Mouse (Mus musculus) induced T-regulatory cell, adult 2 months (primary cell): ENCODE measurements around the gene Vav2.
A peak's percentile ranks its signal among the peaks of the same experiment; 100 is the strongest.

Experiments used
- DNase-seq: peaks from one replicate; pipeline ENCODE4 v3.0.0-alpha.2; 2012; ENCODE audit warnings: low read depth

Vav2 gene

DNA sequence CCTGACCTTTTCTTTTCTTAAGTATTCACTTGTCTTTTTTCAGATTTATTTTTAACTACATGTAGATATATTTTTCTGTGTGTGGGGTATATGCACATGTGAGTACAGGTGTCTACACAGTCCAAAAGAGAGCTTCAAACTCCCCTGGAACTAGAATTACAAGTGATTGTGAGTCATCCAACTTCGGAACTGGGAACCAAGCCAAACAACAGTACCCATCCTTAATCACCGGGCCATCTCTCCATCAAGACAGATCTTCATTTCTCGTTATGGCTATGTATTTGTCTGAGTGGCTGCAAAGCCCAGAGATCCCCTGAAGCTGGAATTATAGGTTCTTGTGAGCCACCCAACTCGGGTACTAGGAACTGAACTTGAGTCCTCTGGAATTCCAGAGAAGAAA, 61.5 kb downstream of the Vav2 start:
- no peak for DNase-seq

DNA sequence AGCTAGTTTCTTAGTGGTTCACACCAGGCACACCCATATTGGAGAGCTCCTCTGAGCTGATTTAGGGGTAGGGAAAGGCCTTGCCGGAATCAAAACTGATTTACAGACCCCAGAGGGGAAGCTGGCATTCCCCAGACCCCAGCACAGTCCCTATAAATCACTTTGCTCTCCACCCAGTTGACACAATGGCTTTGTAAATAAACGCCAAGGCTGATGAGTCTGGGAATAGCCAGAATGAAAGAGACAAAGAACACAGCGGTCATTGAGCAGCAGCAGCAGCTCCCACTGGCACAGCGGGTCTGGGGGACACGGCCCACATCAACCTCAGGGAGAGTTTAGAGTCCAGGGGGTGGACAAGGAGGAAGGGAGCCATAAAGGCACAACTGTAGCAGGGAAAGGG, 65.0 kb downstream of the Vav2 start:
- no peak for DNase-seq

GRCm38 (mm10) chr2:27358461-27358860, 68.4 kb downstream of the Vav2 start:
- DNase-seq, result no peak

- DNase-seq, result no peak
These were observed 71.1 kb downstream of the Vav2 start for GRCm38 (mm10) chr2:27355684-27356083.

DNA sequence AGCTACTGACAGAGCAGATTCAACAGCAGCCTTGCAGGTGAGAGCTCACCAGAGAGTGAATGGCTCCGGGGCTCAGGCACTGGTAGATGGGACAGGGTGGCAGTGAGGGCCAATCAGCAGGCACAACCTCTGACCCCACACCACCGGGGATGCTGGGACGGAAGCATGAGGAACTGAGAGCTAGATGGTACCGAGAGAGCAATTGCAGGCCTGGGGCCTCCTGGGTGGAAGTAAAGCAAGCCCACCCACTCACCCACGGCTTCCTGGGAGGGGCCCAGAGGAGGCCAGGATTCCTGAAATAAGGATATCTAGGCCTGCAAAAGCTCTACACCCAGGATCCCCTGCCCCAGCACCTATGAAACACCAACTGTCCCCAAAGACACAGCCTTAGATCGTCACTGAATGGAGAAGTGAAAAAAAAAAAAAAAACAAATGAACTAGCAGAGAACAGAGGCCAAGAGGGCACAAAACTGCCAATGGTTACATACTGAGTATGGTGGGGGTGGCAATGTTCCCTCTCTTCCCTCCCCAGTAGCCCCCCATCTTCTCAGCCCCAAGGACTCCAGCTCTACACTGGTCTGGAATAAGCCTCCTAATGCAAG, 72.1 kb downstream of the Vav2 start:
- no peak for DNase-seq

GRCm38 (mm10) chr2:27352720-27353119, 74.1 kb downstream of the Vav2 start:
- DNase-seq, result no peak

GRCm38 (mm10) chr2:27350371-27350770, 76.5 kb downstream of the Vav2 start:
- no peak for DNase-seq

GRCm38 (mm10) chr2:27343984-27344453, 82.8 kb downstream of the Vav2 start:
- no peak for DNase-seq

DNA sequence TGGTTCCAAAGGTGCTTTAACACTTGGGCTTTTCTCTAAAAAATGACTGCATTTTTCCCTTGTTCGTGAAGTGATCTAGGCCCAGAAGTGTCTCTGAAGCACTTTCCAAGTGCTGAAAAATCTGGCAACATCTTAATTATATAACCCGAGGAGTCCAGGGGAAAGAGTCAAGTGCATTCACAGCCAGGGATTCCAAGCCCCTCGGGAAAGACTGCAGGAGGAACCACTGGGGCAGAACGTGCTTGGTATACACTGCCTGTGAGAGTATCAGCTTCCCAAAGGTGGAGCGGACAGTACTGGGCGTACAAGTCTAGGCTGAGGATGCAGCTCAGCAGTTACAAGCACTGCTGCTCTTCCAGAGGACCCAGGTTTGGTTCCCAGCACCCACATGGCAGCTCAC, 86.2 kb downstream of the Vav2 start:
- DNase-seq, result no peak

DNA sequence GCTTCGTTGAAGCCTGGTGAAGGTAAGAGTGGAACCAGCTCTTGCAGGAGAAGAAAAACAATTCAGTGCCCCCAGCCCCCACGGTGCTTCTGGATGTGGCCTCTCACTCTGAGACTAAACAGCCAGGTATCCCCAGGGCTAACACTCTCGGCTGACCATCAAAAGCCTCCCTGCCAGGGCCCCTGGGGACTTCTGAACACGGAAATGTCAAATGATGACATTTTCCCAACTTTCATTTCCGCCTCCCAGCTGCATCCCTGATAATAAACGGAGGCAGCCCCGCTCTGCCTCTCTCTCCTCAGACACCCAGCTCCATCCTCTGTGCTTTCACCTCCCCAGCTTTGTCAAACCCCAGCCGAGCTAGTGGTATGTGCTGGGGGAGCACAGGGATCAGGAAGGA, 87.8 kb downstream of the Vav2 start:
- no peak for DNase-seq

DNA sequence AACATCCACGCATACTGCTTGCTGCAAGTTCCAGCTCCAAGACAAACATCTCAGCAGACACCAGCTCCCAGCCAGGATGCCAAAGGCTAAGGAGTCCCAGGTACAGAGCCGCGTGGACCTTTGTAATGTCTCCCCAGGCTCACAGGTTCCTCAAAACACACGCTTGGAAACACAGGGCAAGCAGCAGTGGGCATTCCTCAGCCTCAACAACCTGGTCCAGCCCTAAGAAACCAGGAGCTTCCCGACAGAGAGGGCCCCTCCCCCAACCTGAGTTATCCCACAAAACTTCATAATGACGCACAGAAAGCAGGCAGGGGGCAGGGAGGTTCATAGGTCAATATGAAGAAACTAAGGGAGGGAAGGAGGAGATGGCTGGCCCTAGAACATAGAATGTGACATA, 89.6 kb downstream of the Vav2 start:
- no peak for DNase-seq

DNA sequence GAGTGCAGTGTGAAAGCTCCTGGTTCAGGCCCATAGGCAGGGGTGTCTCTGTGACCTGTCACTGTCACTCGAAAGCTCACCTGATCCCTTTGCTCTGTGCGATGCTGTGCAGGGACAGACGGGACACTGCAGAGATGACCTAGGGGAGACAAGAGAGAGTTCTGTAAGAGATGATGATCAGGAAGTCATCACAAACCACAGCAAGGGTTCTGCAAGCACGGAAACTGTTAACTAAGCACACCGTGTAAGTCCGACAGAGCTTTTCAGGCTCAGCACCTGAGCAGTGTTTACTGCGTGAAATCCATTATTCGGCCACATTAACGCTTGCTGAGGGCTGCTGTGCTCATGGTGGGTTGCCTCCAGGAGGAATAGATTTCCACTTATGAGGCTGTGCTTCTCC, 90.2 kb downstream of the Vav2 start:
- DNase-seq, result peak; percentile 43

DNA sequence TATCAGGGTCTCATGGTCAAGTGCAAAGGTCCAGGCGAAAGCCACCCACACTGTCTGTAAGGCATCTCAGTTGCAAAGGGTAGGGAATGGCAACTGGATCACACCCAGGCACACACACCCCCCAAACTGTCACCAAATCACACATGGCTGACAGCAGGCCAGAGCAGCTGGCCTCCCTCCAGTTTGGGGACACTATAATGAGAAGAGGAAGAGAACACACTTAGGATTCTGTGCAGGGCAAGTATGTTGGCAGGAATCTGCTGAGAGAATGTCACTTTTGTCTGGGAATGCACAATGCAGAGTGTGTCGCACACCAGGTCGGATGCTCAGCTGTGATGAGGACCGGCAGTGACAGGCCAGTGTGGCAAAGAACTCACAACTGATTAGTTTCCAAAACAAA, 92.0 kb downstream of the Vav2 start:
- no peak for DNase-seq

DNA sequence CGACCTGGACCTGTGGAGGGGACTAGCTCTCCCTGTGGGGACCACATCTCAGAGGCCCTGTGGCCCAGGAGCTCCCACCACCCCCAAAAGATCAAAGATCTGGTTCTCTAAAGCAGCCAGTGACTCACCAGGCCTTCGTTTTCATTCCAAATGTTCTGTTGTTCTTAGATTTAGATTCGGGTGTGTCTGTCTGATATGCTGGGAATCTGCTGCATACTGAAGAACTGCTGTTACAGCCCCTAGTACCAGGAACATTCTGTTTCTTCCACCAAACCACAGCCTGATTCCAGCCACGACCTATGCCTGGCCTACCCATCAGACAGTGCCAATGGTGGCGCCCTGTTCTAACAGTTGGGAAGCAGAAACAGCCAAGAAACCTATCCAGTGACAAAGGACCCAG, 95.3 kb downstream of the Vav2 start:
- DNase-seq, result no peak

GRCm38 (mm10) chr2:27330446-27330845, 96.4 kb downstream of the Vav2 start:
- DNase-seq, result no peak

- no peak for DNase-seq
These were observed 97.3 kb downstream of the Vav2 start for GRCm38 (mm10) chr2:27329386-27330060.

DNA sequence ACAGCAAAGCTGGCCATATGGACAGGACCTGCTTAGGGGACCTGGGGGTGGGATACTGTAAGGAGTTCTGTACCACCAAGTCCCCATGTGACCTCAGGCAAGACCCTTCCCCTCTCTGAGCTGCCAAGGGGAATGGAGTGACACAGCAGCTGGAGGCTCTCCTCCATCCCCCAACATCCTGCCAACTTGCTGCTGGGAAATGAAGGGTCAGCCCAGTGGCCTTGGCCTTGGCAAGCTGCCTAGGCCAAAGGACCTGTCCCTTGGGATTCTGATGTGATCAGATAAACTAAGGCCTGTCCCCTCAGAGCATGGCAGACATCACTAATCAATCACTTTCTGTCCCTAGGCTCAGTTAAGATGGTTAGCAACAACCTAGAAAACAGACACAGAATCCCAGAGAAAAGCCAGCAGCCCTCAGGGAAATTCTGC, 98.2 kb downstream of the Vav2 start:
- no peak for DNase-seq

- no peak for DNase-seq
These were observed 98.9 kb downstream of the Vav2 start for GRCm38 (mm10) chr2:27327886-27328285.

GRCm38 (mm10) chr2:27327076-27327475, 99.8 kb downstream of the Vav2 start:
- DNase-seq, result no peak

DNA sequence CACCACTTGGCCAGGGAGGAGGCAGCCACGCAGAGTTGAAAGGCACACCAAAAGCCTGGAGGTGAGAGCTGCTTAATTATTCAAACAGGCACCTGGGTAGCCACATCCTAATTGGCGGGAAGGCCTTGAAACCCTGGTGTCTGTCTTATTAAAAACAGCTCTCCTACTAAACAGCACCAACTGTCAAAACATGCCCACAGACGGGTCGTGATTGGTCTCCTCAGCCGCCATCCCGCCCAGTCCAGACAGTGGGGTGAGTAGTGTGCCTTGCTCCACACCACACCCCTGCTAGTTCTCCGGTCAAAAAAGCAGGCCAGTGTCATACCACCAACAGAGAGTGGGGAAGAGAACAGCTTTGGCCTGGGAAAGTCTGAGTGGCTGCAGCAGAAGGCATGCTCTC, 100.5 kb downstream of the Vav2 start:
- DNase-seq, result no peak

DNA sequence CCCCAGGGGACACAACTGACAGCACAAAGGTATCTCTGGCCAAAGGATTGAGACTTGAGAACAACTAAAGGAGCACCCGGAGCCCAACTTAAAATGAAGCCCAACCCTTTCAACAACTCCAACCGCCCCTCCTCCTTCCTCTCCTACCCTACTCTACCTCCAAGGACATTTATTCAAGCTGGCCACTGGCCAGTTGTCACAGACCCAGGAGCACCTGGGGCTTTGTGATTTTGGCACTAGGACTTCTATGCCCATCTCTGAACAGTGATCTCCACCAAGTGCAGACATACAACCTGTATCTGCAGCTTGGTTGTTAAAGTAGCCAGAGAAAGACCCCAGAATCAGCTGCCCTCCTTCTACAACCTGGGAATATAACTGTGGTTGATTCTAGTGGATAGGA, 102.1 kb downstream of the Vav2 start:
- DNase-seq, result no peak

GRCm38 (mm10) chr2:27321431-27321875, 105.4 kb downstream of the Vav2 start:
- DNase-seq, result no peak

GRCm38 (mm10) chr2:27320820-27321219, 106.0 kb downstream of the Vav2 start:
- no peak for DNase-seq

GRCm38 (mm10) chr2:27318606-27319005, 108.2 kb downstream of the Vav2 start:
- DNase-seq, result no peak
